Mouse (Mus musculus): ENCODE measurements around the gene Sox5. TPM values are rescaled to one million over a fixed set of nuclear protein-coding genes. Genes with fewer than 3 reads are reported as not detected.

Gene Sox5
- polyA plus RNA-seq, 1 experiment from 2014 or later = 4.9 TPM

DNA sequence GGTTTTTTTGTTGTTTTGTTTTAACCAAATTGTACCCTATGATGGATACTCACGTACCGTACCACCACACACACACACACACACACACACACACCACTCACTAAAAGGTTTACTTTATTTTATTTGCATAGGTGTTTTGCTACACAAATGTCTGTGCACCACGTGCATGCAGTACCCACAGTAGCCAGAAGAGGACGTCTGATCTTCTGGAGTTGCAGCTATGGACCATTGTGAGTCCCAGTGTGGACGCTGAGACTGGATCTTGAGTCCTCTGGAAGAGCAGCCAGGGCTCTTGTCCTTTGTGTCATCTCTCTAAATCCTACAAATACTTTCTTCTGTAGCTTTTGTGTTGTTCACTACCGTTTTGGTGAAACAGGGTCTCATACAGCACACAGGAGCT lies 776.6 kb downstream of the Sox5 start:
- WGBS (ENCODE audit: insufficient replicate concordance) = 65% methylated on average over 6 of the region's 6 CpGs
- no peaks in the 10 kb centered on the region for H3K36me3 ChIP-seq
- H3K27ac ChIP-seq = no peak overlapping the region
- no peaks in the 10 kb centered on the region for H3K27me3 ChIP-seq
- H3K9me3 ChIP-seq (replicated peaks) = no peaks in the 10 kb centered on the region
- no peaks in the 10 kb centered on the region for H3K4me1 ChIP-seq (replicated peaks)
- H3K4me3 ChIP-seq (replicated peaks) = no peak overlapping the region
- H3K4me2 ChIP-seq = no peak overlapping the region
- no peak for DNase-seq
- H3K9ac ChIP-seq = no peak overlapping the region
- no peak for ATAC-seq (ENCODE audit: low read depth)

DNA sequence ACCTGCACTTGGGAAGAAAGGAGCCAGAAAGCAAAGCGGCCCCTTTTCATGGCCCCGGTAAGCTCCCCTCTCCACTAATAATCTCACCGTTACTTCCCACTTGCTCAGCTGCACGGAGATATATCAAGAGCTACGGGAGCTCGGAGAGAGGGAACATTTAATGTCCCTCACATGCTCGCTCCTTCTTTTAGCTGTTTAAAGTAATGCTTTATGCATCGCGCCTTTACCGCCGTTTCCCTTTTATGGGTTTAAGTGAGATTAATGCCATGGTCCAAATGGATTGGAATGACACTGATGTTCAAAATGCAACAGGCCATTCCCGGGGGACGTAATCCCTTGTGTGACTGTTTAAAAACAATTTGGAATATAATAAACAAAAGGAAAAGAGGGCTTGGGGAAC lies 783.6 kb downstream of the Sox5 start:
- H3K27ac ChIP-seq = no peak overlapping the region
- H3K4me2 ChIP-seq = no peak overlapping the region
- ATAC-seq (ENCODE audit: low read depth) (no peak), DNase-seq (no peak)
- H3K4me3 ChIP-seq (replicated peaks) = no peak overlapping the region
- no peak overlapping the region for H3K9ac ChIP-seq
- H3K9me3 ChIP-seq (replicated peaks) = no peaks in the 10 kb centered on the region
- H3K4me1 ChIP-seq (replicated peaks) = no peaks in the 10 kb centered on the region
- H3K27me3 ChIP-seq = no peaks in the 10 kb centered on the region
- H3K36me3 ChIP-seq = no peaks in the 10 kb centered on the region
- WGBS (ENCODE audit: insufficient replicate concordance) = 79% methylated on average over 13 of the region's 13 CpGs

DNA sequence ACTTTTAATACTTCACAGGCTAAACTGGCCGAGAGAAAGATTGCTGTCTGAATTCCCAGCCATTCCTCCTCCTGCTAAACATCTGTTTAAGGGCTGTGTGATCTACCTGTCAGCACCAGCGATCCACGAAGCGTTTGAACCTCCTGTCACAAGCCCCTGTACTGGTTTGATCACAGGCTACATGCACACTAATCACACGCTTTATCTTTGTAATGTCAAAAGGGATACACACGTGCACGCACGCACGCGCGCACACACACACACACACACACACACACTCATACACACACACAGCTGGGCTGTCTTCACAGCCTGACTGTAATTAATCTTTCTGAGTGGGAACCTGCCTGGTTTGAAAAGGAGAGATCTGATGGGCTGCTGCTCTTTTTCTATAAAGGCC lies 784.2 kb downstream of the Sox5 start:
- WGBS (ENCODE audit: insufficient replicate concordance) = 82% methylated on average over 11 of the region's 11 CpGs
- H3K36me3 ChIP-seq = no peaks in the 10 kb centered on the region

DNA sequence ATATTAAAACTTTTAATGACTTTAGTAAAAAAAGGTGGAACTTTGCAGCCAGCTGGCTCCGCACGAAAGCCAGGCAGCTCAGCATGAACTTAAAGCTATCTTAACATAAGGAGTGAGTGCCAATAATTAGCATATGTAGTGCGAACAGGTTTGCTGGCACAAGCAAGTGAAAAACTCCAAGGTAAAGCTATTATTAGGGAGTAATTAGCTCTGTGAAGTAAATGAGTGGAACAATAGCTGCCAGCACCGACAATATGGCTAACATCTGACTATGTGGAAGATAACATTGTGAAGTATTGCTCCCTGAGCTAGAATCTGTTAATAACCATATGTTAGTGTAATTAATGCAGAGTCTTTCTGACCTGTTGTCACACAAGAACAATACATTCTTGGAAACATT lies 786.7 kb downstream of the Sox5 start:
- Histone ChIP-seq H3K4me1 (replicated peaks) (no peaks in the 10 kb centered on the region), H3K4me3 (replicated peaks) (no peak overlapping the region), H3K9ac (no peak overlapping the region), H3K27me3 (no peaks in the 10 kb centered on the region), H3K27ac (no peak overlapping the region), H3K9me3 (replicated peaks) (no peaks in the 10 kb centered on the region), H3K36me3 (no peaks in the 10 kb centered on the region), H3K4me2 (no peak overlapping the region)
- 54% methylated on average over 4 of the region's 4 CpGs for WGBS (ENCODE audit: insufficient replicate concordance)
- DNase-seq (no peak), ATAC-seq (ENCODE audit: low read depth) (no peak)

More for the DNA sequence above, 784.2 kb downstream of the Sox5 start:
- Histone ChIP-seq H3K27me3 (no peaks in the 10 kb centered on the region), H3K9ac (no peak overlapping the region), H3K4me1 (replicated peaks) (no peaks in the 10 kb centered on the region), H3K4me3 (replicated peaks) (no peak overlapping the region), H3K9me3 (replicated peaks) (no peaks in the 10 kb centered on the region), H3K4me2 (no peak overlapping the region), H3K27ac (no peak overlapping the region)
- DNase-seq (no peak), ATAC-seq (ENCODE audit: low read depth) (no peak)

DNA sequence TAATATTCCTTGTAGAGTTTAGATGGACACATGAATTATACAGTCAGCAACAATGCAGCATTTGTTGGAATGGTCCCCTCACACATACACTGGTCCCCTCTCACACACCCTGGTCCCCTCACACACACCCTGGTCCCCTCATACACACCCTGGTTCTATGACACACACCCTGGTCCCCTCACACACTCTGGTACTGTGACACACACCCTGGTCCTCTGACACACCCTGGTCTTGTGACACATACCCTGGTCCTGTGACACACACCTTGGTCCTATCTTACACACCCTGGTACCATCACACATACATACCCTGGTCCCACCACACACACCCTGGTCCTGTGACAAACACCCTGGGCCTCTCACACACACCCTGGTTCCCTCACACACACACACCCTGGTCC lies 794.2 kb downstream of the Sox5 start:
- H3K4me1 ChIP-seq (replicated peaks) = no peaks in the 10 kb centered on the region
- DNase-seq (no peak), ATAC-seq (ENCODE audit: low read depth) (0 out of 2 replicates have a peak, but pooled peaks have one; percentile 43)
- H3K9me3 ChIP-seq (replicated peaks) = no peaks in the 10 kb centered on the region
- H3K27ac ChIP-seq = no peak overlapping the region
- H3K36me3 ChIP-seq = no peaks in the 10 kb centered on the region
- H3K27me3 ChIP-seq = no peaks in the 10 kb centered on the region
- H3K4me3 ChIP-seq (replicated peaks) = no peak overlapping the region
- no peak overlapping the region for H3K4me2 ChIP-seq
- no peak overlapping the region for H3K9ac ChIP-seq

DNA sequence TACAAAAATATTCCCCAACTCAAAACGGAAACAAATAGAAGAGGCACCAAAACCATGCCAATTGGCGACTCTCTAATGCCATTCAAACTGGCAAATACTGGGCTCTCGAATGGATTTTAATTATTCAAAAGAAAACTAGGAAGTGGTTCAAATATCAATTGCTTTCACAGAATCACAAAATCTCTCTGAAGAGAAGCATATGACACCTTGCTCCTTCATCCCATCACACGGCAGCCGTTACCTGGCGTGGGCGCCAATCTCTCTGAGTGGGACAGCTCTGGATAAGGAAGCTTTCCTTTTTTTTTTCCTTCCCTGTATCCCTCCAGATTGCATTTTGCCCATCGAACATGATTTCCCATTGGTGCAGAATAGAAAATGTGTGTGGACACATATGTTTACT lies 801.6 kb downstream of the Sox5 start:
- no peaks in the 10 kb centered on the region for H3K27me3 ChIP-seq
- 82% methylated on average over 8 of the region's 8 CpGs for WGBS (ENCODE audit: insufficient replicate concordance)
- ATAC-seq (ENCODE audit: low read depth) = no peak

DNA sequence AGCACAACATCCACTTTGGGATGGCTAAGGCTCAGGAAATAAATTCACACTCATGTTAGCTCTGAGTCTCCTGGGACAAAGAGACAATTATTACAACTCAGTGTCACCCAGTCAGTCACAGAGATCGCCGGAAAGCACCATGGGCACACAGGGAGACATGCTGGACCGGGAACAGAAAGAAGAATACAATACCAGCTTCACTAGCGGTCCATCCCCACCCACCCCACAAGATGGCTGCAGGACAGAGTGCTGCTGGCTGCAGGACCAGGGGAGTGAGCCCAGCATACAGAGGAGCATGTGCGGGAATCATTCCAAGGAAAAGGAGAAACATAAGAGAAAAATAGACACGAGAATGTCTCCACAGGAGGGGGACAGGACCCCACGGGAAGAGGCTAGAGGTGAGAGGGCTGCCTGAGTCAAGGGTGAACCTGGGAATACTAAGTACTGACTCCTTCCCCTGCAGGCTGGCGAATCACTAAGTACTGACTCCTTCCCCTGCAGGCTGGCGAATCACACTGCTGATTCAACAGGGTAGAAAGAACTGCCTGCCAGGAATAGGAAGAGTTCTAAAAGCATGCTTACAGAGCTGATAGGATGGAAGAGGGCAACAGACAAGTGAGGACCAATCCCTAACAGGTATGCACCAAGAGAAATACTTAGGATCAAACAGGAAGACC lies 813.9 kb downstream of the Sox5 start:
- ATAC-seq (ENCODE audit: low read depth) (no peak), DNase-seq (no peak)
- WGBS (ENCODE audit: insufficient replicate concordance) = 67% methylated on average over 9 of the region's 9 CpGs
- H3K36me3 ChIP-seq = no peaks in the 10 kb centered on the region
- no peak overlapping the region for H3K4me2 ChIP-seq
- H3K4me3 ChIP-seq (replicated peaks) = no peak overlapping the region
- H3K9ac ChIP-seq = no peak overlapping the region
- H3K9me3 ChIP-seq (replicated peaks) = no peaks in the 10 kb centered on the region
- no peak overlapping the region for H3K27ac ChIP-seq
- no peaks in the 10 kb centered on the region for H3K27me3 ChIP-seq
- H3K4me1 ChIP-seq (replicated peaks) = no peaks in the 10 kb centered on the region

More for the DNA sequence above, 801.6 kb downstream of the Sox5 start:
- no peak overlapping the region for H3K4me3 ChIP-seq (replicated peaks)
- no peak overlapping the region for H3K27ac ChIP-seq
- no peaks in the 10 kb centered on the region for H3K36me3 ChIP-seq
- no peaks in the 10 kb centered on the region for H3K4me1 ChIP-seq (replicated peaks)
- no peak for DNase-seq
- no peak overlapping the region for H3K4me2 ChIP-seq
- H3K9me3 ChIP-seq (replicated peaks) = no peaks in the 10 kb centered on the region
- H3K9ac ChIP-seq = no peak overlapping the region

DNA sequence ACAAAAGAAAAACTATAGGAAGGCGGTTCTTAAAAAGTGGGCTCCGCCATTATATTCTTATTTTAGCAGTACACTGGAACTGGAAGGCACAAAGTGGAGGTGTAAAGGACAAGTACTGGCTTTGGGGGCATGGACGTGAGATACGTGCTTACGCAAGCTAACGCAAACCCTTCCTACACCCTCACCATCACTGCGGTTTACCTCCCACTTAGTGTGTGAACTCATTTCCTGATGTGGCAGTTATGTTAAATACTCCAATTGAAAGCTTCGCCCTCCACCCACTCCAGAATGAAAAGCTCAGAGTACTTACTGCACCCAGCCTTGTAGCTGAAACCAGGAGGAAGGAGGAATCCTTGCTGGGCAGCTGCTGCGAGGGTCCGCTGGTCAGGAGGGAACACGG lies 821.3 kb downstream of the Sox5 start:
- no peaks in the 10 kb centered on the region for H3K4me1 ChIP-seq (replicated peaks)
- DNase-seq (no peak), ATAC-seq (ENCODE audit: low read depth) (no peak)
- no peaks in the 10 kb centered on the region for H3K27me3 ChIP-seq
- no peaks in the 10 kb centered on the region for H3K36me3 ChIP-seq
- H3K9me3 ChIP-seq (replicated peaks) = no peaks in the 10 kb centered on the region
- H3K27ac ChIP-seq = no peak overlapping the region
- WGBS (ENCODE audit: insufficient replicate concordance) = 87% methylated on average over 11 of the region's 11 CpGs
- no peak overlapping the region for H3K9ac ChIP-seq
- no peak overlapping the region for H3K4me3 ChIP-seq (replicated peaks)
- no peak overlapping the region for H3K4me2 ChIP-seq

DNA sequence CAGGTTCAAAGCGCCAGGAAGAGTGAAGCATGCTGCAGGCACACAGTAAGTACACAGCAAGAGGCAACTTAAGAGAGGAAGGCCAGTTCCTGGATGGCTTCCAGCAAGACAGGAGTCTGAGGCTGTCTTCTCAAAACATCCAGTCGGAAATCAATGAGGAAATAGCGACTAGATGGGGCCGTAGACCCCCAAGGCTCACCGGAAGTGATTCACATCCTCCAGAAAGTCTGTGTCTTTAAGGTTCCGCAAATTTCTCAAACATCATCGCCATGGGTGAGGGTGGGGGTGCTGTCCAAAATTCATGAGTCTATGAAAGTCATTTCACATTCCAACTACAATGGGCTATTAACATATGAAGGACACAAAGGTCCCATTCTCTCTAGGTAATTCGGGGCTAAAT lies 821.7 kb downstream of the Sox5 start:
- H3K4me2 ChIP-seq = no peak overlapping the region
- H3K36me3 ChIP-seq = no peaks in the 10 kb centered on the region

DNA sequence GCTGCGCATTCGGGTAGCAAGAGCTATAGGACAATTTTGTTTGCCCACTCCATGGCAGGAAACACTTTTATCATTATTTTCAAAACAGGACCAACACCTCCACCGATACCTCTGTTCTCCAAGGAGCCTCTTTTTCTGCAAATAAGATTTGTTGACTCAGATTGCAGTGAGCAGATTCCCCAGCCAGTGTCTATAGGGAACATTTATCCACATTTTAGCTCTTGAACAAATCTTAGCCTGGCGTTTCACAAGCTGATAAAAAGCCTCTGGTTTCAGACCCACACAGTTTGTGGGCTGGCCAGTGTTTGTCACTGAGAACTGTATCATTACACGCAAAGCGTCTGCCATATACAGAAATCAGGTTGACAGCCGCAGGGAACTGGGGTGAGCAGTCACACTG lies 823.4 kb downstream of the Sox5 start:
- Histone ChIP-seq H3K4me1 (replicated peaks) (no peaks in the 10 kb centered on the region), H3K36me3 (no peaks in the 10 kb centered on the region), H3K9ac (no peak overlapping the region), H3K4me3 (replicated peaks) (no peak overlapping the region), H3K27me3 (no peaks in the 10 kb centered on the region), H3K4me2 (no peak overlapping the region), H3K9me3 (replicated peaks) (no peaks in the 10 kb centered on the region), H3K27ac (no peak overlapping the region)
- 65% methylated on average over 7 of the region's 7 CpGs for WGBS (ENCODE audit: insufficient replicate concordance)
- DNase-seq = no peak
- ATAC-seq (ENCODE audit: low read depth) = no peak

More for the DNA sequence above, 821.7 kb downstream of the Sox5 start:
- Histone ChIP-seq H3K27me3 (no peaks in the 10 kb centered on the region), H3K9ac (no peak overlapping the region), H3K4me3 (replicated peaks) (no peak overlapping the region), H3K4me1 (replicated peaks) (no peaks in the 10 kb centered on the region), H3K27ac (no peak overlapping the region), H3K9me3 (replicated peaks) (no peaks in the 10 kb centered on the region)
- ATAC-seq (ENCODE audit: low read depth) (no peak), DNase-seq (no peak)
- WGBS (ENCODE audit: insufficient replicate concordance) = 68% methylated on average over 8 of the region's 8 CpGs

DNA sequence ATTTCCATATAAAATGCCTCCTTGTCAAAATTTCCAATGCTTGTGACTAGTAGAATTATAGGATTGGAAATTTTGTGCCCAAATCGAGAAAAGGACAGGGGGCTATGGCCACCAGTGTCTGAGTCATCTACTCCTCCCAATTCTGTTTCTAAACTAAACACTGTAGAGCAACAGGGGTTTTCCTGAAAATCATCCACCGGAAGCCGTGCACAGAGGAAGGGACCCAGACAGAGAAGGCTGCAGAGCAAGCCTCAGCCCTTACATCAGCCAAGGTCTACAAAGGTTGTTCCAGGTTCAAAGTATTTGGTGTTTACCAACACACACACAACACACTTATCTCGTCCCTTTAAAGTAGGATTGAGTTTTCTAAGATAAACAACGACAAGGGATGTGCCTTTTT lies 824.7 kb downstream of the Sox5 start:
- no peaks in the 10 kb centered on the region for H3K4me1 ChIP-seq (replicated peaks)
- H3K27me3 ChIP-seq = no peaks in the 10 kb centered on the region
- no peak overlapping the region for H3K4me3 ChIP-seq (replicated peaks)
- no peaks in the 10 kb centered on the region for H3K9me3 ChIP-seq (replicated peaks)
- no peak overlapping the region for H3K27ac ChIP-seq
- DNase-seq = no peak
- no peak overlapping the region for H3K4me2 ChIP-seq
- H3K36me3 ChIP-seq = no peaks in the 10 kb centered on the region
- WGBS (ENCODE audit: insufficient replicate concordance) = 62% methylated on average over 5 of the region's 5 CpGs
- no peak for ATAC-seq (ENCODE audit: low read depth)
- no peak overlapping the region for H3K9ac ChIP-seq

DNA sequence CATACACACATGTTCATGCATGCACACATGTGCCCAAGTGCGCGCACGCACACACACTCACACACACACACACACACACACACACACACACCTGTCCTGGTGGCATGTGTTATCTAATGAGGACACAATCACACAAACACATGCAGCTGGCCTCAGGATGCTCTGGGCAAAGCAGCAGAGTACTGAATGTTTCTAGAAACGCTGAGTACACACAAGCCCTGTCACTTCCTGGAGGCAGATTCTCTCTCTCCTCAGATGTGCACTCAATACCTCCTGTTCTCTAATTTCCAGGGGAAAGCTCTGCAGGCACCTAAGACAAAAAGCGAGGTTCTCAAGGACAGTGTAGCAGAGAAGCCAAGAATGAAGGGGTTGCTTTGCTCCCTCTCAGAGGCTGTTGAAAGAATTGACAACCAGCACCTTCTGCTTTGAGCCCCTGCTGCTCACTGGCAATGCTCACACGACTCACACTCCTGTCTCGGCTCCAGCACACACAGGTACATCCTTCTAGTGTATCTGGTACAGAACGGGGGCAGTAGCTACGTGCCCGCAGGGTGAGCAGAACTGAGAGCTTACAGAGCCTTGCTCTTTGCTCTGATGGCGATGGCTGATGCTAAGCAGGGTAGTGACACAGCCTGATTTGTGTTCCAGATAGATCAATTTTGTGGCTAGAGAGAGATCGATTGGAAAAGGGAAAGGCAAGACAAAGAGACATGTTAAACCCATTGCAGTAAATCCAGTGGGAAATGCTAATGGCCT lies 833.0 kb downstream of the Sox5 start:
- Histone ChIP-seq H3K27ac (no peak overlapping the region), H3K4me2 (no peak overlapping the region), H3K36me3 (no peaks in the 10 kb centered on the region), H3K4me3 (replicated peaks) (no peak overlapping the region), H3K9ac (no peak overlapping the region), H3K9me3 (replicated peaks) (no peaks in the 10 kb centered on the region), H3K27me3 (no peaks in the 10 kb centered on the region), H3K4me1 (replicated peaks) (no peaks in the 10 kb centered on the region)
- WGBS (ENCODE audit: insufficient replicate concordance) = 67% methylated on average over 12 of the region's 12 CpGs
- DNase-seq (no peak), ATAC-seq (ENCODE audit: low read depth) (no peak)
